Mouse (Mus musculus) adrenal gland, postnatal 10 days (tissue): ENCODE results near the gene Gm3029. TPM values are rescaled to one million over a fixed set of nuclear protein-coding genes. Genes with fewer than 3 reads are reported as not detected.
"Not testable (repeated sequence)": the region's sequence is repeated elsewhere in the genome, so short reads cannot be mapped to it uniquely, and the experiment has no call there.

ENCODE experiments used
- DNase-seq: peaks from one replicate; pipeline ENCODE4 v3.0.0; 2021; ENCODE audit warnings: mixed read lengths
- long read RNA-seq, 2 experiments: library from polyadenylated mRNA; stranded (forward); transcript quantifications; one replicate each; pipeline ENCODE4 v2.0.0; 2021
- total RNA-seq, 2 experiments: library from RNA; stranded (reverse); gene quantifications; 2 replicates each; pipeline ENCODE4 v1.2.3; 2021

Gene Gm3029
- not detected for total RNA-seq
- long read RNA-seq, experiment 1, result 0 reads
- long read RNA-seq, experiment 2, result 0 reads

GRCm38 (mm10) chr14:3931456-3931855, at the start of gene Gm3029:
Gene Gm3029, plus strand, starts transcription at chr14:3931756.
- not testable (repeated sequence) for DNase-seq

DNA sequence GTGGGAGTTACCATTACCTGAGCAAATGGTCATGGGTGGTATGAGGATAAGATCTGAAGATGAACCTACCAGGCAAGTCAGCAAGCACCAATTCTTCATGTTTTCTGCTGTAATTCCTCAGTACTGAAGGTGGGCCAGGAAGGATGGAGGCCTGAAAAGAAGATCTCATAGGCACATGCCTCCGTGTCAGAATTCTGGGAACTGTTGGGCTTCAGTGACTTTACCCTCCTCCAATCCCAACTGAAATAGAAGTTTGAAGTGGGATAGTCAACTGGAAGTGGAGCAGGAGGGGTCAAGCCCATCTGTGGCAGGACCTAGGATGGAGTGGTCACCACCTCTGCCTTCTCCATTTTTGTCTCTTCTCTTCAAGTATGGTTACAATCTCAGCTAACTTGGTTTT, 47.7 kb upstream of the Gm3029 start, which contains the start of gene Gm2916:
Gene Gm2916 (plus strand): TSS at position 301 of the 400 bp plus-strand sequence.
- DNase-seq, result not testable (repeated sequence)

- DNase-seq, result not testable (repeated sequence)
These were observed 31.7 kb downstream of the Gm3029 start, which contains the start of gene Gm3095 for GRCm38 (mm10) chr14:3963247-3963646. Gene Gm3095, plus strand, starts transcription at chr14:3963547.

Other genes with a start within 250 kb of the Gm3029 start
- not detected for gene Gm3043, start 243.0 kb upstream of the Gm3029 start, total RNA-seq
- under 1 TPM; 0.33 to 0.70 TPM for gene Gm3002, start 121.7 kb upstream of the Gm3029 start, total RNA-seq
- under 1 TPM in 1 of 2 experiments, not detected in 1; 0.45 TPM for gene Gm3033, start 85.5 kb upstream of the Gm3029 start, total RNA-seq
- gene Gm2916, start 47.6 kb upstream of the Gm3029 start, total RNA-seq, result not detected
- gene Gm3095, start 31.8 kb downstream of the Gm3029 start, total RNA-seq, result not detected
- not detected for gene Gm3099, start 66.6 kb downstream of the Gm3029 start, total RNA-seq
- under 1 TPM; 0.61 to 0.99 TPM for gene Gm5796, start 92.2 kb downstream of the Gm3029 start, total RNA-seq
- gene Gm3115, start 152.4 kb downstream of the Gm3029 start, total RNA-seq, result under 1 TPM in 1 of 2 experiments, not detected in 1; 0.36 TPM
- 1 to 10 TPM; 2.0 to 2.1 TPM for gene Gm8108, start 178.8 kb downstream of the Gm3029 start, total RNA-seq
- not detected for gene Gm3127, start 233.3 kb downstream of the Gm3029 start, total RNA-seq